Mouse (Mus musculus) hindbrain, embryonic 12.5 days (tissue): Measurements from ENCODE around the gene Zfp710. TPM values are rescaled to one million over a fixed set of nuclear protein-coding genes. Genes with fewer than 3 reads are reported as not detected.
"Not testable (repeated sequence)": the region's sequence is repeated elsewhere in the genome, so short reads cannot be mapped to it uniquely, and the experiment has no call there.

Source experiments
- ATAC-seq: fragments of 200-750 bp; cut with Nextera tagmentation; 2 replicates; pipeline ENCODE4 v1.8.0; 2017; ENCODE audit warnings: moderate TSS enrichment; ENCODE audit not compliant: low FRiP score
- H3K27ac ChIP-seq: fragments of 300-500 bp; sonication (generic); 2 replicates; pipeline ENCODE4 v1.5.1; 2016; ENCODE audit warnings: mild to moderate bottlenecking
- H3K27me3 ChIP-seq: fragments of 300-500 bp; sonication (generic); 2 replicates; pipeline ENCODE4 v1.6.1; 2016; ENCODE audit warnings: mild to moderate bottlenecking
- H3K36me3 ChIP-seq: fragments of 300-500 bp; sonication (generic); 2 replicates; pipeline ENCODE4 v1.6.1; 2016; ENCODE audit warnings: mild to moderate bottlenecking
- H3K4me1 ChIP-seq: fragments of 300-500 bp; sonication (generic); 2 replicates; pipeline ENCODE4 v1.6.1; 2016
- H3K4me2 ChIP-seq: fragments of 300-500 bp; sonication (generic); replicated peaks from 2 replicates; pipeline ENCODE4 v1.6.1; 2016; ENCODE audit warnings: mild to moderate bottlenecking
- H3K4me3 ChIP-seq: fragments of 300-500 bp; sonication (generic); 2 replicates; pipeline ENCODE4 v1.5.1; 2016; ENCODE audit warnings: mild to moderate bottlenecking
- H3K9ac ChIP-seq: fragments of 300-500 bp; sonication (generic); 2 replicates; pipeline ENCODE4 v1.6.1; 2016; ENCODE audit warnings: mild to moderate bottlenecking, moderate library complexity
- H3K9me3 ChIP-seq: fragments of 300-500 bp; sonication (generic); replicated peaks from 2 replicates; pipeline ENCODE4 v1.6.1; 2016; ENCODE audit warnings: mild to moderate bottlenecking
- WGBS: fragments of 180-500 bp; shearing (Covaris S2); methylation state at CpG from one replicate; pipeline ENCODE4 v1.1.7; 2016; 5-methylcytosine and 5-hydroxymethylcytosine counted together
- polyA plus RNA-seq: library from polyadenylated mRNA; unstranded; fragments of >200 nt; fragmentation: Nextera tagmentation; extraction: Ambion mirVana; gene quantifications from 2 replicates; pipeline ENCODE4 v1.2.1, GENCODE M21; 2016

The Zfp710 gene
- polyA plus RNA-seq: 26.0 and 26.4 TPM in 2 replicates

- Histone ChIP-seq H3K9me3 (no peaks in the 10 kb centered on the region), H3K27me3 (no peaks in the 10 kb centered on the region), H3K36me3 (no peaks in the 10 kb centered on the region), H3K4me2 (peak within 1 kb of the TSS; percentile 88), H3K27ac (peak within 1 kb of the TSS; percentile 96), H3K4me3 (peak within 1 kb of the TSS; percentile 85), H3K9ac (peak within 1 kb of the TSS; percentile 98), H3K4me1 (peaks cover 33% of the 10 kb centered on the region)
- peak; percentile 85 for ATAC-seq
- under 1% methylated on average over 42 of the region's 42 CpGs for WGBS
Observed at GRCm38 (mm10) chr7:80024521-80025390, at the start of gene Zfp710. Gene Zfp710, plus strand, starts transcription at chr7:80024814.

GRCm38 (mm10) chr7:79975316-79975715 is 49.3 kb upstream of the Zfp710 start:
- Histone ChIP-seq H3K27me3 (no peaks in the 10 kb centered on the region), H3K4me2 (no peak overlapping the region), H3K4me1 (no peaks in the 10 kb centered on the region), H3K36me3 (no peaks in the 10 kb centered on the region), H3K27ac (no peak overlapping the region), H3K9me3 (no peaks in the 10 kb centered on the region), H3K4me3 (no peak overlapping the region), H3K9ac (no peak overlapping the region)
- ATAC-seq: no peak
- 92% methylated on average over 2 of the region's 2 CpGs for WGBS

- no peak overlapping the region for H3K4me3 ChIP-seq
- H3K9ac ChIP-seq: no peak overlapping the region
- no peaks in the 10 kb centered on the region for H3K27me3 ChIP-seq
- 84% methylated on average over 7 of the region's 7 CpGs for WGBS
- H3K36me3 ChIP-seq: no peaks in the 10 kb centered on the region
- H3K27ac ChIP-seq: no peak overlapping the region
- no peaks in the 10 kb centered on the region for H3K4me1 ChIP-seq
- no peak for ATAC-seq
- H3K4me2 ChIP-seq: no peak overlapping the region
- H3K9me3 ChIP-seq: no peaks in the 10 kb centered on the region
Observed at GRCm38 (mm10) chr7:79986717-79987116, 37.9 kb upstream of the Zfp710 start.

- no peak overlapping the region for H3K27ac ChIP-seq
- no peaks in the 10 kb centered on the region for H3K9me3 ChIP-seq
- no peak for ATAC-seq
- no peak overlapping the region for H3K4me3 ChIP-seq
- WGBS: 44% methylated on average over 3 of the region's 3 CpGs
- no peak overlapping the region for H3K9ac ChIP-seq
- no peaks in the 10 kb centered on the region for H3K27me3 ChIP-seq
- H3K4me1 ChIP-seq: no peaks in the 10 kb centered on the region
- no peaks in the 10 kb centered on the region for H3K36me3 ChIP-seq
- H3K4me2 ChIP-seq: no peak overlapping the region
Observed at GRCm38 (mm10) chr7:79987745-79988144, 36.9 kb upstream of the Zfp710 start.

DNA sequence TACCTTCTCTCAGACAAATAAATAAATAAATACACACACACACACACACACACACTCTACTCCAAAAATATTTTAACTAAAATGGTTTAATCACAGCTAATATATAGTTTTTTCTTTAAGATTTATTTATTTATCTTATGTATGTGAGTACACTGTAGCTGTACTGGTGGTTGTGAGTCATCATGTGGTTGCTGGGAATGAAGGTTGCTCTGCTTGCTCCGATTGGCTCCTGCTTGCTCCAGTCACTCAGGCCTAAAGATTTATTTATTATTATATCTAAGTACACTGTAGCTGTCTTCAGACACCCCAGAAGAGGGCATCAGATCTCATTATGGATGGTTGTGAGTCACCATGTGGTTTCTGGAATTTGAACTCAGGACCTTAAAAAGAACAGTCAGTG is 36.1 kb upstream of the Zfp710 start:
- not testable (repeated sequence) for H3K27ac ChIP-seq, ATAC-seq

DNA sequence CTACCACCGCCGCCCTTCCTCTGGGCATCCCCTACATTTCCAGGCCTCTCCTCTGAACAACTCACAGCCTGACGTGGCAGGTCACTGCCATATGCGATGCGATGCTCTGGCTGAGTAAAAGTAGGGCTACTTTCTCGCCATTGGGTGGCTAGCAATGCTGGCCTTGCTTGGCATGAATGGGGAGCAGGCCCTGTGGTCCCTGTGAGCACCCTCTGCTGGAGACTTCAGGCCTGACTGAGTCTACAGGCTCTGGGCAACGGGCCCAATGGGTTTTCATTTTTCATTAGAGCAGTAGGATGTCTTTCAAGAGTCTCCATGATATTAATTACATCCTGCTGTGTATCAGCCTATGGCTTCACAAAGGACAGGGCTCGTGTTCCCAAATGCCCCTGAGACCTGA is 30.1 kb upstream of the Zfp710 start:
- 26% methylated on average over 8 of the region's 8 CpGs for WGBS
- Histone ChIP-seq H3K4me1 (0 out of 2 replicates have a peak, but pooled peaks cover 3% of the 10 kb centered on the region), H3K27ac (no peak overlapping the region), H3K36me3 (no peaks in the 10 kb centered on the region), H3K27me3 (no peaks in the 10 kb centered on the region), H3K9ac (no peak overlapping the region), H3K4me3 (no peak overlapping the region), H3K4me2 (no peak overlapping the region), H3K9me3 (no peaks in the 10 kb centered on the region)
- no peak for ATAC-seq

More for the DNA sequence above, 36.1 kb upstream of the Zfp710 start:
- not testable (repeated sequence) for H3K36me3 ChIP-seq, H3K4me3 ChIP-seq, H3K9ac ChIP-seq, H3K9me3 ChIP-seq, H3K4me2 ChIP-seq, H3K27me3 ChIP-seq, H3K4me1 ChIP-seq
- WGBS: 97% methylated on average over 1 of the region's 1 CpGs

DNA sequence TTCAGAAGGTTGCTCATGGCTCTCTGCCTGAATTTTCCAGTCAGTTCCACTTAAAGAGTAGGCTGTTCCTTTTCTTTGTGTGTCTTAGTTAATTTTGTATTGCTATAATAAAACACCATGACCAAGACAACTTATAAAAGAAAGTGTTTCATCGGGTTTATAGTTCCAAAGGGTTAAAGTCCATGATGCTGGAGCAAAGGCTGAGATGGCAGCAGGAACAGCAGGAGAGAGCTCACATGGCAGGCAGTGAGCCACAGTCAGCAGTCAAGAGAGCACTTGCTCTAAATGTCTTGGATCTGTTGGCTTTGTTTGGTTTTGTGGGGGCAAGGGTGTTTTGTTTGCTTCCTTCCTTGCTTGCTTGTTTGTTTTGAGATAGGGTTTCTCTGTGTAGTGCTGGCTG is 26.9 kb upstream of the Zfp710 start:
- H3K27me3 ChIP-seq: no peaks in the 10 kb centered on the region
- 0 out of 2 replicates have a peak, but pooled peaks cover 3% of the 10 kb centered on the region for H3K4me1 ChIP-seq
- H3K4me3 ChIP-seq: no peak overlapping the region
- H3K36me3 ChIP-seq: no peaks in the 10 kb centered on the region
- H3K4me2 ChIP-seq: no peak overlapping the region
- no peak for ATAC-seq
- H3K9me3 ChIP-seq: no peaks in the 10 kb centered on the region
- 77% methylated on average over 1 of the region's 1 CpGs for WGBS
- no peak overlapping the region for H3K27ac ChIP-seq
- H3K9ac ChIP-seq: no peak overlapping the region

DNA sequence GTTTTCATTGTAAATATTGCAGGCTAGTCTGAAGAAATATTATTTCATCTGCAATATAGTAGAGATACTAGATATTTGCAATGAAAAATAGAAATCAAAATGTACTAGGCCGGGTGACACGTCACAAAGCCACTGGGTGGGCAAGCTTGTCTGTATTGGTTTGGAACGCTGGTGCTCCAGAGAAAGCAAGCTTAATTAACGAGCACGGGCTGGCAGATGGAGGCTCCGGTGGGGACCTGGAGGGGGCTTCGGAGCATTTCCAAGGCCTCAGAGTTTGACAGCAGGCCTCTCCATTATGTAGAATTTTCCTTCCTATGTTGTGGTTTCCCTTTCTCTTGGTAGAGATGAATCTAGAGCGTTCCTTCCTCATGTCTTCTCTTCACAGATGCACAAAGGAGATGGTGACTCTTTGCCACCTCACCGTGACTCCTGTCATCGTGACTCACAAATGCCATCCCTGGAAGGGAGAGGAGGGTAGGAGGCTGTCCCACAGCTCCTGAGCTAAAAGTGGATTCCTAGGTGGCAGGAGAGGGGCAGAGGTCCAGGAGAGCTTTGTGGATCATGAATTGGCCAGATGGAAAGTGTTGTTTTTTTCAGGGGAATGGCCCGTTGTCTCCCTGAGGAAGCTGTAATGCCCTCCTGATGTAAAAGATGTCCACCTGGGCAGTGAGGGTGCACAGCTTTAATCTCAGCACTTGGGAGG is 22.1 kb upstream of the Zfp710 start:
- H3K4me2 ChIP-seq: no peak overlapping the region
- no peaks in the 10 kb centered on the region for H3K4me1 ChIP-seq
- H3K36me3 ChIP-seq: no peaks in the 10 kb centered on the region
- no peak overlapping the region for H3K4me3 ChIP-seq
- H3K9ac ChIP-seq: no peak overlapping the region
- WGBS: 83% methylated on average over 11 of the region's 11 CpGs
- H3K27ac ChIP-seq: no peak overlapping the region
- no peak for ATAC-seq
- H3K27me3 ChIP-seq: no peaks in the 10 kb centered on the region
- H3K9me3 ChIP-seq: no peaks in the 10 kb centered on the region

GRCm38 (mm10) chr7:80004776-80005554 is 19.6 kb upstream of the Zfp710 start:
- 59% methylated on average over 20 of the region's 20 CpGs for WGBS
- Histone ChIP-seq H3K4me2 (no peak overlapping the region), H3K9ac (no peak overlapping the region), H3K4me1 (no peaks in the 10 kb centered on the region), H3K27ac (no peak overlapping the region), H3K4me3 (no peak overlapping the region), H3K27me3 (no peaks in the 10 kb centered on the region), H3K9me3 (no peaks in the 10 kb centered on the region), H3K36me3 (no peaks in the 10 kb centered on the region)
- no peak for ATAC-seq

GRCm38 (mm10) chr7:80010680-80011079 is 13.9 kb upstream of the Zfp710 start:
- no peak overlapping the region for H3K9ac ChIP-seq
- H3K4me3 ChIP-seq: no peak overlapping the region
- H3K4me2 ChIP-seq: no peak overlapping the region
- no peaks in the 10 kb centered on the region for H3K4me1 ChIP-seq
- WGBS: 74% methylated on average over 5 of the region's 5 CpGs
- H3K9me3 ChIP-seq: no peaks in the 10 kb centered on the region
- no peak overlapping the region for H3K27ac ChIP-seq
- no peak for ATAC-seq
- H3K36me3 ChIP-seq: no peaks in the 10 kb centered on the region
- H3K27me3 ChIP-seq: no peaks in the 10 kb centered on the region

- Histone ChIP-seq H3K4me3 (no peak overlapping the region), H3K36me3 (no peaks in the 10 kb centered on the region), H3K9me3 (no peaks in the 10 kb centered on the region), H3K4me2 (no peak overlapping the region), H3K27ac (no peak overlapping the region), H3K4me1 (no peaks in the 10 kb centered on the region), H3K27me3 (no peaks in the 10 kb centered on the region), H3K9ac (no peak overlapping the region)
- no peak for ATAC-seq
- WGBS: 69% methylated on average over 2 of the region's 2 CpGs
Observed at GRCm38 (mm10) chr7:80011470-80011869, 13.1 kb upstream of the Zfp710 start.

DNA sequence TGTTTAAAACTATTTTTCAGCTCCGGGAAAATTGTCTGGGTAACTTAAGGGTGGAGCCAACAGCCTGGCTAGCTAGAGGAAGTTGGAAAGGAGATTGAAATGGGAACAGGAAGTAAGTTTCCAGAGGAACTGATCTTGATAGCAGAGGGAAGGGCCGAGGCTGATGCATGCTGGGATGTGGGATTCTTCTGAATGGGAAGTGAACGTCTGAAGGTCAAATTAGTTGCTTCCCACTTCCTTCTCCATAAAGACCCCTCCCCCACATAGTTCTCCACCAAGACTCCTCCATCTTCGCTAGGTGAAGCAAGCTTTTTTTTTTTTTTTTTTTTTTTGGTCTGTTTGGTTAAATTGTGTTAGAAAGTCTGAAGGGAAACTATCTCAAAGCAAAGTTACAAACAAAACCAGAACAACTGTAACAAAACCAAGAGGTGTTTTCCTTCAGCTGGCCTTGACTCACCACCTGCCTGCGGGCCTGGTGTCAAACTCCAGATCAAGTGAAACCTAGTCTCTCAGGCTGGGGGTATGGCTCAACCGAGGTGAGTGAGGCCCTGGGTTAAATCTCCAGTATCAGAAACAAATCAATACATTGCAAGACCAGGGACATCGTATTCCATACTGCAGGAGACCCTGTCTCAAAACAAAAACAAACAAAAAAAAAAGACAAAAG is 10.6 kb upstream of the Zfp710 start:
- Histone ChIP-seq H3K9ac (no peak overlapping the region), H3K4me1 (no peaks in the 10 kb centered on the region), H3K4me2 (no peak overlapping the region), H3K36me3 (no peaks in the 10 kb centered on the region), H3K27me3 (no peaks in the 10 kb centered on the region), H3K9me3 (no peaks in the 10 kb centered on the region), H3K4me3 (no peak overlapping the region), H3K27ac (no peak overlapping the region)
- no peak for ATAC-seq
- 74% methylated on average over 7 of the region's 7 CpGs for WGBS
